Mouse (Mus musculus): ENCODE measurements around the gene Gm5771. TPM values are rescaled to one million over a fixed set of nuclear protein-coding genes. Genes with fewer than 3 reads are reported as not detected.

The Gm5771 gene
- not detected in 2 replicates for polyA plus RNA-seq (2021; fragmentation: Nextera tagmentation)
- long read RNA-seq, experiment 1, result 0 reads
- long read RNA-seq, experiment 2, result 0 reads

GRCm38 (mm10) chr6:41392056-41392455, at the start of gene Gm5771:
Gene Gm5771, plus strand, starts transcription at chr6:41392356.

GRCm38 (mm10) chr6:41353932-41354331, 38.2 kb upstream of the Gm5771 start, which contains the start of gene Try10:
Gene Try10, plus strand, starts transcription at chr6:41354105.

GRCm38 (mm10) chr6:41377578-41377977, 14.6 kb upstream of the Gm5771 start, which contains the start of gene Prss3:
Gene Prss3, minus strand, starts transcription at chr6:41377678.

GRCm38 (mm10) chr6:41446045-41446444, 53.9 kb downstream of the Gm5771 start, which contains the start of gene Gm10334:
Gene Gm10334, minus strand, starts transcription at chr6:41446145.

Other genes starting within 250 kb of the Gm5771 start
- not detected in 2 replicates for gene Try4, start 90.1 kb upstream of the Gm5771 start, polyA plus RNA-seq (2021; fragmentation: Nextera tagmentation)
- not detected in 2 replicates for gene Try5, start 75.5 kb upstream of the Gm5771 start, polyA plus RNA-seq (2021; fragmentation: Nextera tagmentation)
- not detected in 2 replicates for gene Try10, start 38.3 kb upstream of the Gm5771 start, polyA plus RNA-seq (2021; fragmentation: Nextera tagmentation)
- not detected in 2 replicates for gene Prss3, start 14.7 kb upstream of the Gm5771 start, polyA plus RNA-seq (2021; fragmentation: Nextera tagmentation)
- 2.6 and 2.8 TPM in 2 replicates for gene Gm10334, start 53.8 kb downstream of the Gm5771 start, polyA plus RNA-seq (2021; fragmentation: Nextera tagmentation)
- not detected in 2 replicates for gene Prss1, start 66.6 kb downstream of the Gm5771 start, polyA plus RNA-seq (2021; fragmentation: Nextera tagmentation)
- not detected in 2 replicates for gene Prss2, start 129.4 kb downstream of the Gm5771 start, polyA plus RNA-seq (2021; fragmentation: Nextera tagmentation)
- gene Ephb6, start 213.1 kb downstream of the Gm5771 start, polyA plus RNA-seq (2021; fragmentation: Nextera tagmentation), result 57.2 and 65.4 TPM in 2 replicates
- gene Trpv6, start 244.0 kb downstream of the Gm5771 start, polyA plus RNA-seq (2021; fragmentation: Nextera tagmentation), result 0.61 and 0.71 TPM in 2 replicates

Data from left cerebral cortex, adult 6 months (tissue).